Mouse (Mus musculus): ENCODE results near the gene Eng. TPM values are rescaled to one million over a fixed set of nuclear protein-coding genes. Genes with fewer than 3 reads are reported as not detected.

Eng gene
- polyA plus RNA-seq, 1 experiment from 2014 or later: 29.0 TPM

GRCm38 (mm10) chr2:32637778-32638281, 8.6 kb upstream of the Eng start:
- Histone ChIP-seq H3K36me3 (peaks cover 18% of the 10 kb centered on the region), H3K4me3 (no peak overlapping the region), H3K9me3 (no peaks in the 10 kb centered on the region), H3K27me3 (no peaks in the 10 kb centered on the region), H3K27ac (no peak overlapping the region), H3K4me1 (replicated peaks) (peaks cover 16% of the 10 kb centered on the region), H3K9ac (no peak overlapping the region; the same call in 1 of the 2 replicates), H3K4me2 (no peak overlapping the region)
- 22% methylated on average over 11 of the region's 11 CpGs for WGBS
- ATAC-seq (ENCODE audit: low FRiP score): no peak

DNA sequence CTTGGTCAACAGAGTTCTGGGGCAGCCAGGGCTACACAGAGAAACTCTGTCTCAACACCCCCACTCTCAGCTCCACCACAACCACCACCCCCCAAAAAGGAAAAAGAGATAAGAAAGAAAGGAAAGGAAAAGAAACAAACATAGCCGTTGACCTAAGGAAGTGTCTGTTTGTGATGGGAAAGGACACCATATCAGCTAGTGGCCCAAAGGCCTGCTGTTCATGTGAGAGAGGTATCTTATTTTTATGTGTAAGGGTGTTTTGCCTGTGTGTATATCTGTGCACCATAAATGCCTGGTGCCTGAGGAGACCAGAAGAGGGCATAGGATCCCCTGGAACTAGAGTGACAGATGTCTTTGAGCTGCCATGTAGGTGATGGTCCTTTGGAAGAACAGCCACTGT, 6.8 kb upstream of the Eng start:
- peaks cover 11% of the 10 kb centered on the region for H3K4me1 ChIP-seq (replicated peaks)
- no peaks in the 10 kb centered on the region for H3K9me3 ChIP-seq
- H3K27ac ChIP-seq: no peak overlapping the region
- H3K27me3 ChIP-seq: no peaks in the 10 kb centered on the region
- no peak overlapping the region for H3K4me2 ChIP-seq
- no peak overlapping the region for H3K9ac ChIP-seq
- H3K36me3 ChIP-seq: 0 out of 2 replicates have a peak, but pooled peaks cover 3% of the 10 kb centered on the region
- 87% methylated on average over 1 of the region's 1 CpGs for WGBS
- H3K4me3 ChIP-seq: no peak overlapping the region
- ATAC-seq (ENCODE audit: low FRiP score): no peak

- 66% methylated on average over 6 of the region's 6 CpGs for WGBS
- H3K4me3 ChIP-seq: no peak overlapping the region
- no peaks in the 10 kb centered on the region for H3K27me3 ChIP-seq
- peaks cover 8% of the 10 kb centered on the region for H3K4me1 ChIP-seq (replicated peaks)
- H3K4me2 ChIP-seq: no peak overlapping the region
- no peak for ATAC-seq (ENCODE audit: low FRiP score)
- H3K9ac ChIP-seq: peak overlapping the region; percentile 29; the same call in 1 of the 2 replicates
- no peaks in the 10 kb centered on the region for H3K36me3 ChIP-seq
- no peak overlapping the region for H3K27ac ChIP-seq
- no peaks in the 10 kb centered on the region for H3K9me3 ChIP-seq
Measured at GRCm38 (mm10) chr2:32640550-32641051, 5.8 kb upstream of the Eng start.

DNA sequence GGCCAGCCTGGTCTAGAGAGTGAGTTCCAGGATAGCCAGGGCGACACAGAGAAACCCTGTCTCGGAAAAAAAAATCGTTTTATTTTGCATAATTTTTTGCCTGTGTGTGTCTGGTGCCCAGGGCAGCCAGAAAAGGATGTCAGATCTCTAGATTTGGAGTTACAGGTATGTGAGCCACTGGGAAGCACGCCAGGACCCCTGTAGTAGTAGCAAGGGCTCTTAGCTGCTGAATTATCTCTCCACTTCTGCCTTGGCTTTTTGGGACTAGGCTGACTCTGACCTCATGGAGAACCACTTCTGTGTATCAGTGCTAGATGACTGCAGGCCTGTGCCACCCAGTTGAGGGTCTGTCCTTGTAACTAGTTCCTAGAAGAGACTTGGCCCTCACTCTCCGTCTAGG, 4.6 kb upstream of the Eng start:
- WGBS: 87% methylated on average over 5 of the region's 5 CpGs
- Histone ChIP-seq H3K27ac (no peak overlapping the region), H3K4me3 (no peak overlapping the region)

DNA sequence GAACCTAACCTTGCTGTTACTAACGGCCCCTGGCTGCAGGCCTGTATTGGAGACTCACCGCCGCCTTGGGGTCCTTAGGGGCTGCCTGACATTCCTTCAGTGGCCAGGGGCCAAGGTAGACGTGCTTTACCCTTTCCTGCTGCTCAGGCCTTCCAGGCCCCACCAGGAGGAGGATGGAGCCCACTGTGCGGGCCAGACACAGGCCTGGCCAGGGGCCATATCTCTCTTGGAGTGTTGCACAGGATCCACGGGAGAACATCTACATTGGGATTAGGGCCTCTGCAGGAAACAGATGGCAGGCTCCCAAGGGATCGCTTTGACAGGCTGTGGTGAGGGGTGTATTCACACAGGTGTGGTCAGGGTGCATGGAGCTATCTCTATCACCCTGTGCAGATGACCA, 3.6 kb upstream of the Eng start:
- H3K9ac ChIP-seq: no peak overlapping the region
- no peaks in the 10 kb centered on the region for H3K36me3 ChIP-seq
- no peak overlapping the region for H3K4me3 ChIP-seq
- no peak for ATAC-seq (ENCODE audit: low FRiP score)
- no peak overlapping the region for H3K4me2 ChIP-seq
- H3K9me3 ChIP-seq: no peaks in the 10 kb centered on the region
- no peak overlapping the region for H3K27ac ChIP-seq
- WGBS: 71% methylated on average over 7 of the region's 7 CpGs
- H3K4me1 ChIP-seq (replicated peaks): peaks cover 16% of the 10 kb centered on the region
- no peaks in the 10 kb centered on the region for H3K27me3 ChIP-seq

More for the DNA sequence above, 4.6 kb upstream of the Eng start:
- Histone ChIP-seq H3K27me3 (no peaks in the 10 kb centered on the region), H3K4me2 (no peak overlapping the region), H3K9me3 (no peaks in the 10 kb centered on the region), H3K36me3 (no peaks in the 10 kb centered on the region), H3K9ac (no peak overlapping the region), H3K4me1 (replicated peaks) (peaks cover 19% of the 10 kb centered on the region)
- no peak for ATAC-seq (ENCODE audit: low FRiP score)

- 87% methylated on average over 9 of the region's 9 CpGs for WGBS
- H3K4me3 ChIP-seq: no peak overlapping the region
Measured at GRCm38 (mm10) chr2:32644083-32644482, 2.3 kb upstream of the Eng start.

DNA sequence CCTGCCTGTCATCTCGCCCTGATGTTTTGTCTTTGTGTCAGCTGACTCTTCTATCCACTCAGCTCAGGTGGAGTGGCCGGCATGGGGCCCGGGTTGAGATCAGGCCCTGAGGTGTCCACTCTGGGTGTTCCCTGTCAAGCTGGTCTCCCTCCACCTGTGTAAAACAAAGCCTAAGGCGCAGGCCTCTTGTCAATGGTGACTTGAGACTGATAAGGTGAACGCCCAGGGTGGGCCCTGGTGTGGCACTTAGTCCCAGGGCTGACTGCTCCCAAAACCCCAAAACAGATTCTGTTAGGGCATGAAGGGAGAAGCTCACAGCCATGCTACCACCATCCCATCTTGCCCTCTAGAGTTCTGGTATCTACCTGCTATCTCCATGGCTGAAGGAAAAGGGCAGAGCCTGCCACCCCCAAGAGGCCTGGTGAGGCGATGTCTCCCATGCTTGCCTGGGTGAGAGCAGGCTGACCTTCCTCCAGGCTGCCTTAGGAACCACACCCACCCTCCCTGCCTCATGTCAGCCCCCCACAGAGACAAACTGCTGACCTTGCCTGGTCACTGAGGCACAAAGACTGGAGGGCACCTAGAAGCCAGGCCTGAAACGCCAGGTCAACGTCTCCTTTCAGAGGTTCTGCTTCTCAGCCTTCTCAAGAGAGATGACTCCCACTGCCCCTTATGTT, 1.5 kb upstream of the Eng start:
- WGBS: 85% methylated on average over 8 of the region's 8 CpGs
- Histone ChIP-seq H3K4me3 (no peak overlapping the region), H3K4me1 (replicated peaks) (peaks cover 13% of the 10 kb centered on the region), H3K27me3 (no peaks in the 10 kb centered on the region), H3K9ac (no peak overlapping the region), H3K27ac (no peak overlapping the region), H3K9me3 (no peaks in the 10 kb centered on the region), H3K36me3 (no peaks in the 10 kb centered on the region), H3K4me2 (no peak overlapping the region)
- no peak for ATAC-seq (ENCODE audit: low FRiP score)

More at GRCm38 (mm10) chr2:32644083-32644482, 2.3 kb upstream of the Eng start:
- Histone ChIP-seq H3K4me2 (no peak overlapping the region), H3K27me3 (no peaks in the 10 kb centered on the region), H3K4me1 (replicated peaks) (peaks cover 13% of the 10 kb centered on the region), H3K36me3 (no peaks in the 10 kb centered on the region), H3K27ac (no peak overlapping the region), H3K9ac (no peak overlapping the region), H3K9me3 (no peaks in the 10 kb centered on the region)
- no peak for ATAC-seq (ENCODE audit: low FRiP score)

DNA sequence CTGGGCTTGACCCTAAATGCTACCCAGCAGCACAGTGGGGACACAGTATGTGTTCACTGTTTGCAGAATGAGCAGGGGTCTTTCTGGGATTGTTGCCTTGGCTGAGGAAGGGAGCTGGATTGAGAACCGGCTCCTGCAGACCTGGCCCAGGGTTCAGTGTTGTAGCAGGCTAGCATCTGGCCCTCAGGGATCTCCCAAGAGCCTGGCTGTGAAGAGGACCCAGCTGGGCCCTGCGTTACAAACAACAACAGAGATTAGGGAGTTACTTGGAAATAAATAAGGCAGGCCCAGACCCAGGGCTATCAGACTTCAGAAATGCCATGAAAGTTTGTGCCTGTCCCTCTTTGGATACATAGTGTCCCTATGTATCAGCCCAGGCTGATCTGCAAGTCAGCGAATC, 748 bp upstream of the Eng start:
- H3K9ac ChIP-seq: no peak overlapping the region
- 0 out of 2 replicates have a peak overlapping the region, but pooled peaks have one; percentile 23 for H3K27ac ChIP-seq
- WGBS: 59% methylated on average over 3 of the region's 3 CpGs
- no peaks in the 10 kb centered on the region for H3K27me3 ChIP-seq
- H3K36me3 ChIP-seq: no peaks in the 10 kb centered on the region
- H3K4me1 ChIP-seq (replicated peaks): peaks cover 13% of the 10 kb centered on the region
- ATAC-seq (ENCODE audit: low FRiP score): no peak
- H3K4me3 ChIP-seq: no peak overlapping the region
- H3K9me3 ChIP-seq: no peaks in the 10 kb centered on the region
- H3K4me2 ChIP-seq: no peak overlapping the region

DNA sequence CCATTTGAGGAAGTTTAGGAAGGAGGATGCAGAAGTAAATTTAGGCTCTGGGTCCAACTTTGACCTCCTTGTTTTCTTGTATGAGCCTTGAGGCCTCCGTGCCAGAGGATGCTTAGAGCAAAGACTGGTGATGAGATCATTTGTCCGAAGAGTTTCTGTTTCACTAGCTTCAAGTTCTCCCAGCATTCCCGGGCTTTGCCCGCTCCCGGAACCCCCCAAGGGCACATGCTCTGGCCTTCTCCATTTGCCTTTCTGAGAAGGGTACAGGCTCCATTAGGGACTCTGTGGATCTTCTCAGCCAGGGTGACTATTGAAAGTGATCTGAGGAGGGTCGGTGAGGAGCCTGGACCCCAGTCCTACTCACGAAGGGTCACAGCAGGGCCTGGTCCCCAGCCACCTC, 971 bp downstream of the Eng start:
- no peak for ATAC-seq (ENCODE audit: low FRiP score)
- peak overlapping the region; percentile 18 for H3K4me3 ChIP-seq
- 88% methylated on average over 7 of the region's 7 CpGs for WGBS
- no peaks in the 10 kb centered on the region for H3K27me3 ChIP-seq
- peaks cover 13% of the 10 kb centered on the region for H3K4me1 ChIP-seq (replicated peaks)
- peak overlapping the region; percentile 35; the same call in 1 of the 2 replicates for H3K9ac ChIP-seq
- peak overlapping the region; percentile 19; the same call in 1 of the 2 replicates for H3K4me2 ChIP-seq
- no peaks in the 10 kb centered on the region for H3K36me3 ChIP-seq
- no peaks in the 10 kb centered on the region for H3K9me3 ChIP-seq
- no peak overlapping the region for H3K27ac ChIP-seq

DNA sequence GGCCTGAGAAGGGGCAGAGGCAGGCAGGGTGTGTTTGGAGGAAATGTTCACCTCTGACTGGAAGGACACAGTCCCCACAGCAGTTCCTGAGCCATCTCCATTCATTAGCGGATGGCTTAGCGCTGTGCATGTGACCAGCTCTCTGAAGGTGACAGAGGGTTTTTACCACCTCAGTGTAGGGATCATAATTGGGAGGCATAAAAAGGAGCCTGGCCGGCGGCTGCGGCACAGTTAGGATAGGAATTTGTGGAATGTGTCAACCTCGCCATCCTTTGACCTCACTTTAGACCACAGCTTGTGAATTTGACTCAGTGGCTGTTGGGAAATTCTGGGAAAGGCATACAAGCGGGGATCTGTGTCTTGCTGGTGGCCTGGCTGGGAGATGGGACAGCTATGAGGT, 7.4 kb downstream of the Eng start:
- Histone ChIP-seq H3K4me1 (replicated peaks) (0 out of 2 replicates have a peak, but pooled peaks cover 9% of the 10 kb centered on the region), H3K4me3 (no peak overlapping the region), H3K27ac (peak overlapping the region; percentile 35; the same call in 1 of the 2 replicates), H3K27me3 (no peaks in the 10 kb centered on the region), H3K4me2 (no peak overlapping the region), H3K9ac (no peak overlapping the region), H3K36me3 (no peaks in the 10 kb centered on the region), H3K9me3 (no peaks in the 10 kb centered on the region)
- no peak for ATAC-seq (ENCODE audit: low FRiP score)
- WGBS: 45% methylated on average over 7 of the region's 7 CpGs

DNA sequence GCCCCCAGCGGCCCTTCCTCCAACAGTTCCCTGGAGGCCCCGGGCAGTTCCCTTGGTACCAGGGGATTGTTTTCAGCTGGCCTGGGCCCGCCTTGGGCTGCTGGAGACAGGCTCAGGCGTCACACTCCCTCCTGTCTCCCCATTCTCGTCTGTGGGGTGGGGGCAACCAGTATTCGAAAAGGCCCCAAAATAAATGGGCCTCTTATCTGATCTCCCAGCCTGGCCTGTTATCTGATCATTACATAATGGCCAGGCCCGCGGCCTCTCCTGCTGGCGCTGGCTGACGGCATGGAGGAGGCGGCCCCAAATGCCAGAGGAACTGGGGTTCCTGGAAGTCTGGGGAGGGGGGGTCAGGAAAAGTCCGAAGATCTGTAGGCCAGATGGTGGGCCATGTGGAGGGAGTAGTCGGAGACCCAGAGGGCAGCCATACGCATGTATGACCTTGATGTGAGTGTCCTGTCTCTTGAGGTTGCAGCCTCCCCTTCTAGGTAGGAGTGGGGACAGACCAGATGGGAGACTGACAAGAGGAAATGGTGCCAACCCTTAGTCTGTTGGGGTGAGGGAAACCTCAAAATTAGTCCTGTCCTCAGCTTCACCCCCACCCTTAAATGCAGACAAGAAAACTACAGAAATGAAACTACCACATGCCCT, 8.5 kb downstream of the Eng start:
- H3K27me3 ChIP-seq: no peaks in the 10 kb centered on the region
- peak overlapping the region; percentile 27 for H3K27ac ChIP-seq
- H3K36me3 ChIP-seq: no peaks in the 10 kb centered on the region
- H3K4me1 ChIP-seq (replicated peaks): 0 out of 2 replicates have a peak, but pooled peaks cover 9% of the 10 kb centered on the region
- H3K9me3 ChIP-seq: no peaks in the 10 kb centered on the region
- 68% methylated on average over 14 of the region's 14 CpGs for WGBS
- H3K9ac ChIP-seq: no peak overlapping the region
- no peak overlapping the region for H3K4me3 ChIP-seq
- no peak overlapping the region for H3K4me2 ChIP-seq
- ATAC-seq (ENCODE audit: low FRiP score): no peak

- Histone ChIP-seq H3K9ac (no peak overlapping the region), H3K9me3 (no peaks in the 10 kb centered on the region), H3K4me1 (replicated peaks) (0 out of 2 replicates have a peak, but pooled peaks cover 9% of the 10 kb centered on the region), H3K4me2 (no peak overlapping the region), H3K27me3 (no peaks in the 10 kb centered on the region), H3K36me3 (no peaks in the 10 kb centered on the region), H3K4me3 (no peak overlapping the region), H3K27ac (0 out of 2 replicates have a peak overlapping the region, but pooled peaks have one; percentile 40)
- ATAC-seq (ENCODE audit: low FRiP score): no peak
- 88% methylated on average over 3 of the region's 3 CpGs for WGBS
Measured at GRCm38 (mm10) chr2:32655394-32655744, 9.0 kb downstream of the Eng start.

Data from hindbrain, embryonic 13.5 days (tissue).